Mouse (Mus musculus): Measurements from ENCODE around the gene Pnmt. TPM values are rescaled to one million over a fixed set of nuclear protein-coding genes. Genes with fewer than 3 reads are reported as not detected.

The Pnmt gene
- total RNA-seq (2021): 1 to 10 TPM in 1 of 2 experiments, under 1 TPM in 1; 0.87 to 2.9 TPM
- long read RNA-seq, experiment 1, partial matches to known transcripts: 0 of 4 reads
- long read RNA-seq, experiment 1, other reads (novel, unspliced or antisense): 1 of 4 reads
- long read RNA-seq, experiment 2, partial matches to known transcripts: 0 of 4 reads
- long read RNA-seq, experiment 2, other reads (novel, unspliced or antisense): 2 of 4 reads

DNA sequence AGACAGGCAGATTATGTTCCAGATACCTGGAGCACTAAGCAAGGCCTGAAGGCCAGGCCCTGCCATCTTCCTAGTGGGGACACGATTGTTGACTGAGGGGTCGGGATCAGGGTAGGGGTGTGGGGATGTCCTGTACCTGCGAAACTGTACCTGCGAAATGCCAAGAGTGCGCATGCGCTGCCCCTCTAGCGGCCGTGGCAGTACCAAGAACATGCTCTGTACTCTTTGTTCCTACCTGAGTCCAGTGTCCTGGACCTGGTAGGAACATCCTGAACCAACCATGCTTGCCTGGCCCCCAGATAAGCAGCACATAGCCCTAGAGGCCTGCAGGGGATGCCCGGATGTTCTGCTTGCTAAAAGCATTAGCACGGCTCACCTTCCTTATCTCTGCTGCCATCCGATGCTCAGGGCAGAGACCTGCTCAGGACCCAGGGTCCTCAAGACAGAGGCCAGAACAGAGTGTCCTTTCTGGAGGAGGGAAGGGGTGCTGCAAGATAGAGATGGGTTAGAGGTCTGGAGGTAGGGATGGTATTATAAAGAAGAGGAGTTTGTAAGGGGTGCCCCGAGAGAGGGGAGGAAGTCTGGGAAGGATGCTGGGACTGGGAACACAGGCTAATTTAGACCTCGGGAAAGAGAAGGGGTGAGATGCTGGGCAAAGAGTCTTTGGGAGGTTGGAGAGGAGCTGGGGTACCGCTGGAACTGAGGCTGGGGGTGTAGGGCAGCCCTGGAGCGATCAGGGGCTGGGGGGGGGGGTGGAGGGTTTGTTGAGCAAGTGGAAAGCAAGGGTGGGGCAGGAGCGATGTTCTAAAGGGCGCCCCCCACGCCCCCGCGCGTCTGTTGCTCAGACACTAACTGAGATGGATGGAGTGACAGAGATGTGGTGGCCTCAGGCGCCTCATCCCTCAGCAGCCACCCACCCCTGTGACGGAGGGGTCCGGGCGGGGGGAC lies at the start of gene Pnmt:
TSS of gene Pnmt (plus strand) at position 813 of the 948 bp plus-strand sequence.
- peak; percentile 58 for DNase-seq

DNA sequence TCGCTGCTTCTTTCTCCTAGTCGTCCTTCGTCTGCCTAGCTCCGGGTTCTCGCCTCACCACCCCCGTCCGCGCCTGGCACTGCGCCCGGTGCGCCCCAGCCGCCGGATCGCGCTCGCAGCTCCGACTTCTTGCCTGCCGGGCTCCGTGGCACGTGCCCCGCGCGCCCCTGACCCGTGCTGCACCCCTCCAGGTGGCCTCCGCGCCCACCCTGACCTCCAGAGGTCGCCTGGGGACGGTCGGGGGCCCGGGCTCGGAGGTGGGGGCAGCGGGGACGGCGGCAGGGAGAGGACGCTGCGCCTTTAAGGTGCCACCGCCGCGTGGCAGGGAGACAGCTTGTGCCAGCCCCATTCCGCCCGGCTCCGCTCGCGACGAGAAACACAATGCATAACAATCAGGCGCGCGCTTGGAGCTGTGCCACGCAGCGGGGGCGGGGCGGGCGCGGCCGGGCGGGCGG lies 47.7 kb upstream of the Pnmt start:
- DNase-seq: peak; percentile 34

DNA sequence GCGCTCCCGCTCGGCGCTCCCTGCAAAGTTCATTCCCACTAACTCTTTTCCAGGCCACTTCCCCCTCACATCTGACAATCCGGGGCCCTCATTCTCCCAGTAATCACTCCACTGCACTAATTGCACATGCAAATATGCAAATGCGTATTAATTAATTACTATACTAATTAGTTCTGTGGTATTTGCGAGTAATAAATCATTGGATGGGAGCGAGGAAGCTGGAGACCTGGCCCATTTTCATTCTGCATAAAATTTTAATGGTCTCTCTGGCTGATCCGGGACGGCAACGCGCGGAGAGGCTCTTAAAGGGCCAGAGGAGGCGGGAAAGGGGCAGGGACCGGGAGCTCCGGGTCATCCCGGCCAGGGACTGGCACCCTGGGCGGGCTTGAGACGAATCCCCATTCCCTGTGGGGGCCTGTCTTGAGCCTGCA lies 47.2 kb upstream of the Pnmt start:
- no peak for DNase-seq

DNA sequence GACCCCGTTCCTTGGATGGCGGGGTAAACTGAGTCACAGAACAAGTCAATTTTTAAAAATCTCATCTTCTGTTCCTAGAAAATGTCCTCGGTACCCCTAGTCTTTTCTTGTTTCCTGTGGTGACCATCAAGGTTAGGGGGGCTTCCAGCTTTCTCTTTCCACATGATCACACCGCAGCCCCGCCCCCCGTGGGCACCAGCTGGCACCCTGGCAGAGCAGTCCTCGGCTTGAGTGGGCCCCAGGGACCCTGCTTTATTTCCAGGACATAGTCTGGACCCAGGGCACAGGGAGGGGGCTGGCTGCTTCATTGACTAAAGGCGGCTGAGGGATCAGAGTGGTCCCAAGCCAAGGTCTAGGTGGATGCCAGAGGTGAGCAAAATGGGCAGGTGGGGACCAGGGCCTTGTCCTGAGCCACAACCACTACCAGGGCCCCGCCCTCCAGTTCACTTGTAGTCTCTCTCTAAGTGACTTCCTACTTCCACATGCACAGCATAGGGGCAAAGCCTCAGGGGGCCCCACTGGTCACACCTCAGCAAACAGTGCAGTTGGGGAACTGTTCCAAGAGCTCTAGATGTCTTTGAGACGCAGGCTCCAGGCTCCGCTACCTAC lies 46.5 kb upstream of the Pnmt start:
- DNase-seq: no peak

DNA sequence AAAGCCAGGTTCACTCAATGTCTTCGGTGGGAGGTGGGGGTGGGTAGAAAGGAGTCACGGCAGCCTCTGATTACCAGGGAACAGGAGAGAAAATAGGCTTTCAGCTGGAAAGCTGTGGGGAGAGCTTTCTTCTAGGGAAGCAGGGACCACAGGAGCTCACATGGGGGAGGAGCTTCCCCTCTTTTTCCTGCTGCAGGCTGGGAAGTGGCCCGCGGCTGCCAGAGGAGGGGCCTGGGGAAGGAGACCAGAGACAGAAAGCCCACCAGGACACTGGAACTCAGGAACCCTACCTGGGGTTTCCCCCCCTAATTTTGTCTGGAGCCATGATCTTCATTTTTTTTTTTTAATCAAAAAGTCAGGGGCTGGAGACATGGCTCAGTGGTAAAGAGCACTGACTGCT lies 45.7 kb upstream of the Pnmt start:
- no peak for DNase-seq

DNA sequence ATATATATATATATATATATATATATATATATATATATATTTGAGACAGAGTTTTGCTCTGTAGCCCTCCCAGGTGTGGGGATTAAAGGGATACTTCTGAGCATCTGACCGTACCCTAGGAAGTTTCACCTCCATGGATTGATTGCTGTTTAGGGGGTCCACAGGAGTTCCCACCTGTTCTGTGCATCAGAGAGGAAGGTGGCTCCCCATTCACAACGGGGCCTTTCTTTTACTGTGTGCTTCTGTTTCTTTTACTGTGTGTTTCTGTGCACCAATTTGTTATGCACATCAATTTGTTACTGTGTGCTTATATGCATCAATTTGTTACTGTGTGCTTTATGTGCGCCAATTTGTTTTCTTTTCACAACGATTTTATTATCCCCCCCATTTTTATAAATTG lies 45.1 kb upstream of the Pnmt start:
- no peak for DNase-seq

DNA sequence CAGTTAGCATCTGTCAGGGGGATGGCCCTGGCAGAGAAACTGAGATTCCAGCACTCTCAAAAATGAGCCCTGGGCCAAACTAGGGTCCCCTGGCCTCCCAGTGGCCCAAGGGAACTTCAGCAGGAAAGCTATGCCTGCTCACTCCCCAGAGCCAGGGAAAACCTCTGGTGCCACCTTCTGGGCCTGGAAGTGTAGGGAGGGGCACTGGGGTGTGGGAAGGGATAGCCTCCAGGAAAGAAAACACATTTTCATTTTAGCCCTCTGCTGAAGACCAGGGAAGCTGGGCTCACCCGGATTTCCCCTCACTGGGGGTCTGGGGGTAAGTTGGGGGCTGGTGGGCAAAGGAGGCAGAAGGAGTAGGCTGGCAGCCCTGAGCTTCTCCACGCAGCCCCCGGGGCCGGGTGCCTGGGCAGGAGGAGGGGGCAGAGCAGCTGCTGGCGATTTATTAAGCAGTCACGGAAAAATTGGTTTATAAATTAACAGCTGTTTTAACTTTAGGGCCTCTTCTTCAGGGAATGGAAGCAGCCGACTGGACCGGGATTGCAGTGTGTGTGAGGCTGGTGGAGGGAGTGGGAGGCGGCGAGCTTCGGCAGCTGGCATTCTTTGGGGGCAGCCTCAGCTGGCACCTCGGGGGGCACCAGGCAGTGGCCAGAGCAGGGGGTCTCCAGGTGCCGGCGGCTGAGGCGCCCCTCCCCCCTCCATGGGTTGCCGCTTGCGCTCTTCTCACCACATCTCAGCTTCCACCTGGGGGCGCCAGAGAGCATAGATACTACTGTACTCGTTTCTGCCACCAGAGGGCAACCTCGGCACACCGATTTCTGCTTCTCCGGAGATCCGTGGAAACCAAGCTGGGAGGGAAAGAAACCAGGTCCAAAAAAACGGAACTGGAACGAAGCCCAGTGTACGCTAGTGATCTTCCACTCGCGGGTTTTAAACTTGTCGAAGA lies 44.0 kb upstream of the Pnmt start:
- DNase-seq: peak; percentile 78

DNA sequence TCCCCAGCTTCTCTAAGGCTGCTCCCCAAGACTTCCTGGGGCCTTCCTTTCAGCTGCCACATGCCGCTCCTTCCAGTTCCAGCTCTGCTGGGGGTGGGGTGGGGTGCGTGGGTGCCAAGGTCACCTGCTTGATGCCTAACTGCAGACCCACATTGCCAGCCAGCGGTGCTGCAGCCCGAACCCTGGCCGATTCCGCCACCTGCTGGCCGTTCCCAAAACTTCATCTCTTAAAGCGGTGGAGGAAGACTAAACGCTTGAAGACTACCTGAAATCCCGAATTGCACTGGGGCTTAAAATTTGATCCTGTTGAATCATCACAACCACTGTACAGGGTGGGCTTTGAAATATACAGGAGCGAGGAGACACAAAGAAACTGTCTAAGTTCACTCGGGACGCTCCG lies 41.0 kb upstream of the Pnmt start:
- DNase-seq: peak; percentile 52

DNA sequence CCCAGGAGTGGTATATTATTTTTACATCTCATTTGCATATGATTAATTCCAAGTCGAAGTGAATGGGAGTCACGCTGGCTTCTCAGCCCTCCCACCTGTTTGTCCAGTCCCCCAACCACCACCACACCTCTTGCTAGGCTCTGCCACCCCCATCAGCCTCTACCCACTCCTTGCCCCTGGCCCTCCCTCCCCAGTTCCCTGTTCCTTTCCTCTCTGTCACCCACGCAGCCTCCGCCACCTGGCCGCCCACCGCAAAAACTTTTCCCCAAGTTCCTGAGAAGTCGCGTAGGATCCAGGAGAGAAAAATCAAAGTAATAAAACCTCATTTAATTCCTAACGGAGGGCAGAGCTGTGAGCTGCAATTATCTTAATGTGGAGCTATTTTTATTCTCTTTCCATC lies 40.1 kb upstream of the Pnmt start:
- DNase-seq: no peak

DNA sequence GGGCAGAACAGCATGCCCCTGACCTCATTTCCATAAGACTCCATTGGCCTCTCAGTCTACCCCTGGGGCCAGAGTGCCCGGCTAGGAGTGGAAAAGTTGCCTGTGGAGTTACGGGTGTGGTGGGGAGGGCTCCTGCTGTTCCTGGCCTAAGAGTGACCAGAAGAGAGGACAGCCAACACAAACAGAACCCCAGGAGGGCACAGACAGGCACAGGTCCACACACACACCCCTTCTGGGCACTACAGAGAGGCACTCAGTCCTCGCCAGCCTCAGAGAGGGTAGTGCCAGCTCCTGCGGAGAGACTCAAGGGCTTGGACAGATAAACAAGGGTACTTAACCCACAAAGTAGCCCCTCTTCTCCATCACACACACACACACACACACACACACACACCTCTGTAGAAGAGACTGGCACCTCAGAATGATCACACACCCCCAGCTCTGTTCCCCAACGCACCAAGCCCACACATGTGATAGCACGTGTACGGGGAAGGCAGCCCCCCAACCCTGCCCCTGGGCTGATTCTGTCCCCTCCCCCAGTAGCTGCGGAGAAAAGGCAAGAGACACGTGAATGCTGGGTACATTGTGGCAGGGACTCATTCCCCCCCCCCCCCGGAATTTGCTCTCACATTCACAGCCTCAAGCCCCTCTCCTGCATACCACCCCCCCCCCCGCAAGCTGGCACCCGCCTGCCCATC lies 38.7 kb upstream of the Pnmt start:
- no peak for DNase-seq

DNA sequence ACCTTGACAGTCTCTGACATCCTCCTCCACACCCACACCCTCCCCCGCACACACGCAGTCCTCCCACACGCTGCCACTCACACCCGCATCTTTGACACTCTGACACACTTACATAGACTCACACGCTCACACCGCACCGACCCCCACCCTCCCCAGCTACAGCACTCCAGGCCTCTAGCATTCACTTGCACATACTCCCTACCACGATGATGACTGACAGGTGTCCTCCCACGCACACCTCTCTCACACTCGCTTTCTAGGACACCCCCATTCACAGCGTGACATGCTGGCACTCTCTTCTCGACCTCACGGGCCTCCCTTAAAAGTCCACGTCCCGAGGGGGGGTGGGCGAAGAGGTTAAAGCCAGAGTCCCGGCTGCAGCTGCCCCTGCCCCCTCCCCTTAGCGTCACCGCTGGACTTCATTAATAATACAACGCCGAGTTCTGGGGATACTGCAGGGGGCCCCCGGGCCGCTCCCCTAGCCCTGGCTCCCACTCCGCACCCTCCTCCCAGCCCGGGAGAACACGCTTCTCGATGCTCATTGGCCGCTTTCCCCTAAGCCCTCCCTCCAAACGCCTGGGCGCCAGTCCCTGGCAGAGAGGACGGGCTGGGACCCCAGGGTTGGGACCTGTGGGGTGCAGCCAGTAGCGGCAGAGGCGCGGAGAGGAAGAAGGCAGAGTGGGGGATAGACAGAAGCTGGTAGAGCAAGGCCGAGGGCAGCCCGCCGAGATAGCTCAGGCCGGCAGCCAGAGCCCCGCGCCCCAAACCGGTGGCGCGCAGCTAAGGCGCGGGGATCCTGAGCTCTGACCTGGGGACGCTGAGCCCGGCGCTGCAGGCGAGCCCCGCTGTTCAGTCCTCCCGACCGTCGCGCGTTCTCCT lies 37.9 kb upstream of the Pnmt start, which contains the start of gene Ppp1r1b:
TSS of gene Ppp1r1b (plus strand) at position 322 of the 879 bp plus-strand sequence.
- DNase-seq: peak; percentile 39

DNA sequence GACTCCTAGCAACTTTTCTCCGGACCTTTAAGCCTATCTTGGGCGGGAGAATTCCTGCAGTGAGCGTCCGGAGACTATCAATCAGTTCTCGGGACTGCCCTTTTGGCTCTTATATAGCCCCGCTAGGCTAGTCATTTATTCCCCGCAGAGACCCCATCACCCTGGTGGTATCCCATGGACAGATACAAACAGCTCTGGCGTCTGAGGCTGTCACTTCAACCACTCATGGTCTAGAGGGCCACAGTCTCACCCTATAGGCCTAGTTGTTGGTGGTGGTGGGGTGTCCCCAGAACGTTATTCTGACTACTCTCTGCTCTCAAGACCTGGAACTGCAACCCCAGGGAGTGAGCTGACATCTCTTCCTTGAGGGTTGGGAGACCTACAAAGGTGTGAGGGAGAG lies 36.9 kb upstream of the Pnmt start:
- no peak for DNase-seq

DNA sequence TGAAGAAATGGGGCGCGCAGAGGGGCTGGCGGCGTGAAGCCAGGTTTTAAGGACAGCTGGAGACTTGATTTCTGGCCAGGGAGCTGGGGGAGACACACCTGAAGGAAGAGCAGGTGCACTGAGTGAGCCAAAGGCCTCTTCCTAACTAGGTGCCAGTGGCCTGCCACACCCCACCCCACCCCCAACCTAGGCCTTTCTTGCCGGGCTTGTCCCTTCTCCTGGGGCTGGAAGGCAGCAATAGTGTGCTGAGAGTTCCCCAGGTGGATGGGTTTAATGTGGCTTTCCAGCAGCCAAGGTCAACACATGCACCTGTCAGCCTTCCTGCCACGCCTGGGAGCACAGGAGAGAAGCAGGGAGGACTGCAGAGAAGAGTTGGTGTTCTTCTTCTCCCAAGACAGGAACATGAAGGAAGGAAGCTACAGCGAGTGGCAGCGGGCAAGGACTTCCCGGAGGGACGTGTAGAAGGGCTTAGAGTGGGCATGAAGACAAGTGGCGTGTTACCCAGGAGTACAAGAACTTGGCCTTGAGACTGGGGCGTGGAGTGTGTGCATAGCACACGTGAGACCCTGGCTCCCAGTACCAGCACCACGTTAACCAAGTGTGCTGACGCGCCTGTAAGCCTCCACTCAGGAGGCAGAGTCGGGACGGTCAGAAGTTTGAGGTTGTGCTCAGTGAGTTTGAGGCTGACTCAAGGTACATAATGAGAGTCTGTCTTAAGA lies 33.8 kb upstream of the Pnmt start:
- DNase-seq: no peak

DNA sequence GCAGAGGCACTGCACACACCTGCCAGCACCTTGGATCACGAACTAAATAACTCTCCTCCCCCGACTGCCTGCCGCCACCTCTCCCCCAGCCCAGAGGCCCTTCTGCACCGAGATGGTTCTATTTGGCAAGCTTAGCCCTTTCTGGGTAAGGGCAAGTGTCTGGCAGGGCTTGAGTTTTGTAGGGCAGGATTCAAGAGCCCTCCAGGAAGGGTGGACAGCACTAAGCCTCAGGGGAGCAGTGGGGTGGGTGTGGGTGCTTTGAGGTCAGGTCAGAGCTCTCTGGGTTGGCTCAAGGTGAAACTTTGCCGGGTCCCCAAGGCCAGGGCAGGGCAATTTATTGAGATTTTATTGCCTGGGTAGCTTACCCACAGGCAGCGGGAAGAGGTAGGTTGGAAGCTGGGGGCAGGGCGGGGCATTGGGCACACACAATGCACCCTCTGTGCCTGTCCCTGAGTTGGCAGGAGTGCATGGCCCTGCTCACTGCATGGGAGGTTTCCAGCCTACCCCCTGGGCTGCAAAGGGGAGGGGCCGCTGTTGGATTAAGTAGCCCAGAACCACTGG lies 32.5 kb upstream of the Pnmt start:
- no peak for DNase-seq

DNA sequence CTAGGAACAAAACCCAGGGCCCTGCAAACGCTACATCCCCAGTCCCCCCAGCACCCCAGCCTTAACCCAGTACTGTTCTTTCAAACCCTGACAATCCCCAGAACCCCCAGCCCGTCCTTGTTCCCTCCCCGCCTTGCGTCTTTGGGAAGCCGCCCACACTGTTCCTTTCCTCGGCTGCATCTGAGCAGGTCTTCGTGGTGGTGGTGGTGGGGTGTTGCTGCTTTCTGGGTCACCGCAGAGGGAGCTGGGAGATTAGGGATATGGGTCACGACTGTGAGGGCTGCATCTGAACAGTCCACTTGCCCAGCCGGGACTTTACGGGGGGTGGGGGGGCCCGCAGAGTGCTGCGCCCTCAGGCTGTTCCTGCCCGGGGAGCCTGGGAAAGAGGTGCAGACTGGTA lies 31.8 kb upstream of the Pnmt start:
- DNase-seq: no peak

DNA sequence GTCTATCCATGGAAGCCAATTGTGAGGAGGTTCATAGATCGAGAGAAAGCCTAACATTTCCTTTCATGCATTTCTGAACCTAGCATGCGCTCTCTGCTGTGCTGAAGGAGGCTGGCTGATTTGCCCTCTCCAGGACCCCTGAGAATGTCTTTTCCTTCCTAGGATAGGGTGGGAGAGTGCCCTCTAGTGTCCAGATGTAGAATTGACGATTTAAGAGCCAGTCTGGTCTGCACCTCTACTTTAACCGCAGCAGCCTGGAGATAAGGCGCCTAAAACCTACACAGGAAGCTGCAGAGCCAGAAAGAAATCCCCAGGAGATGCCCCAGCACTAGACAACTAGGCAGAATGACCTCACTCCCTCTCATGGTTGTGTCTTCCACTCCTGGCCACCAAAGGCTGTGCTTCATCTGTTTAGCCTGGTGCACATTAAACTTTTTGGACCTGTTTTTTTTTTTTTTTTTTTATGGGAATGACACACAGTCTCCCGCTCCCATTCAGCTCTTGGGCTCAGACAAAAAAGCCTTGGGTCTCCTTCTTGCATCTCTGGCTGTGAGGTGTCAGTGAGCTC lies 30.4 kb upstream of the Pnmt start:
- DNase-seq: no peak

DNA sequence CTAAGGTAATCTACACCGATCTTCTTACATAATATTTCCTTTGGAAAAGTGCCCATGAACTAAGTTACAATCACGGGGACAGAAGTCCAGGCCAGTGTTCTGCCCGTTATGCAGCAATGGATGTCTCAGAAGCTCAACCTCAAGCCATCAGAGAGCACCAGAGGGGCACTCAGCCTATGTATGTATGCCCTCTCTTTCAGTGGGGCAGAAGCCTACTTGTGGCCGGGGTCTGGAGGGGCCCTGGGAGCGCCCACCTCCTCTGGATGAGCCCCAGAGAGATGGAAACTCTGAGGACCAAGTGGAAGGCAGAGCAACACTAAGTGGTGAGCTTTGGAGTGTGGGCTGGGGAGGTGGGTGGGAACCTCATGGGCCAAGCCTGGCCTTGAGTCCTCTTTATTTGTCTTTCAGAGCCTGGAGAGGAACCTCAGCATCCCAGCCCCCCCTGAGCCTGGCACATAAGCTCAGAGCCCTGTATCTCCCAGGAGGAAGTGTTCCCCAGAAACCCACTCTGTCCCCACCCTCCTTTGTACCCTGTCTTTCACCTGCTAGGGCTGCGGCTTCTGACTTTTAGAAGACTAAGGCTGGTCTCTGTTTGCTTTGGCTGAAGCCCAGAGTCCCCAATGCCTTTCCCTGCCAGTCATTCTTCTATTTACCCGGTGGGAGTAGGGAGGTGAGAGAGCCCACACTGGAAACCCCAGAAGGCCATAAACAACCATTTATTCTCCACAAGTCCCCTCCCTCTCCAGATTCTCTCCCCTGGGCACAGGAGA lies 29.4 kb upstream of the Pnmt start:
- DNase-seq: no peak

Measured in gastrocnemius, postnatal 25 days (tissue).